8 mouse cellular contexts compared by ENCODE assay signal in genomic region chr3:108554111-108554561, GRCm38 (mm10). TPM values are rescaled to one million over a fixed set of nuclear protein-coding genes. Genes with fewer than 3 reads are reported as not detected.
DNase-seq lines count a peak whose midpoint lies in the region; ATAC-seq and TF ChIP-seq lines count a peak whose summit lies in the region.

No protein-coding gene starts in this region.

- intact Hi-C loops in heart, postnatal 25 days (cut with DNase I): no loop called here

- no peak for DNase-seq in heart, postnatal 25 days (ENCODE audit: low spot score)
- peak; percentile 24 for DNase-seq in c-Kit-positive CD71-negative TER-119-negative erythroid progenitor cells, embryonic 14.5 days (ENCODE audit: low read depth)
- DNase-seq in ovary, adult 18-20 months (ENCODE audit: low spot score): no peak

- WGBS in heart, embryonic 14.5 days: under 1% methylated on average over 36 of the region's 42 CpGs
- under 1% methylated on average over 42 of the region's 42 CpGs for WGBS in hindbrain, embryonic 12.5 days
- under 1% methylated on average over 40 of the region's 42 CpGs for WGBS in lung, embryonic 16.5 days
- under 1% methylated on average over 42 of the region's 42 CpGs for WGBS in stomach, embryonic 16.5 days

- peak overlapping the region; percentile 99 for H3K9ac ChIP-seq in heart, embryonic 14.5 days (ENCODE audit: low read length)
- H3K9ac ChIP-seq in hindbrain, embryonic 12.5 days: peak overlapping the region; percentile 98
- peak overlapping the region; percentile 99 for H3K9ac ChIP-seq in lung, embryonic 16.5 days (ENCODE audit: low read length)
- peak overlapping the region; percentile 96 for H3K9ac ChIP-seq in stomach, embryonic 16.5 days (ENCODE audit: low read length)

- H3K9me3 ChIP-seq in heart, embryonic 14.5 days (ENCODE audit: control insufficient read depth, low read length): no peaks in the 10 kb centered on the region
- no peaks in the 10 kb centered on the region for H3K9me3 ChIP-seq in E14TG2a.4 (ENCODE audit: low read length)
- H3K9me3 ChIP-seq in hindbrain, embryonic 12.5 days (replicated peaks): no peaks in the 10 kb centered on the region
- H3K9me3 ChIP-seq in lung, embryonic 16.5 days (ENCODE audit: control insufficient read depth, low read length): no peaks in the 10 kb centered on the region
- no peaks in the 10 kb centered on the region for H3K9me3 ChIP-seq in stomach, embryonic 16.5 days (replicated peaks; ENCODE audit: control insufficient read depth, low read length)

- H3K27me3 ChIP-seq in heart, embryonic 14.5 days (ENCODE audit: control insufficient read depth, insufficient read depth, low read length): no peaks in the 10 kb centered on the region
- no peaks in the 10 kb centered on the region for H3K27me3 ChIP-seq in E14TG2a.4 (ENCODE audit: insufficient read depth, low read length)
- no peaks in the 10 kb centered on the region for H3K27me3 ChIP-seq in hindbrain, embryonic 12.5 days
- no peaks in the 10 kb centered on the region for H3K27me3 ChIP-seq in lung, embryonic 16.5 days (ENCODE audit: control insufficient read depth, insufficient read depth, low read depth, low read length)
- no peaks in the 10 kb centered on the region for H3K27me3 ChIP-seq in stomach, embryonic 16.5 days (ENCODE audit: control insufficient read depth, insufficient read depth, low read length)

- peak; percentile 34 for ATAC-seq in heart, embryonic 14.5 days (ENCODE audit: insufficient number of reproducible peaks, insufficient read depth, low FRiP score, low read depth)
- peak; percentile 78 for ATAC-seq in hindbrain, embryonic 12.5 days (ENCODE audit: low FRiP score)
- peak; percentile 69 for ATAC-seq in lung, embryonic 16.5 days (ENCODE audit: low read depth)
- ATAC-seq in stomach, embryonic 16.5 days (ENCODE audit: insufficient read depth, low FRiP score): peak; percentile 62

- no peak for TF ChIP-seq CTCF in E14TG2a.4 (conservative IDR thresholded peaks at IDR 0.05; ENCODE audit: low read length)

- H3K4me1 ChIP-seq in heart, embryonic 14.5 days (ENCODE audit: control insufficient read depth in 2 of 2, insufficient read depth in 2 of 2, low read length in 2 of 2): peaks cover 0 to 3% of the 10 kb centered on the region in 2 experiments; a peak in 1 of 4 replicates
- H3K4me1 ChIP-seq in E14TG2a.4 (replicated peaks; ENCODE audit: low read depth, low read length): peaks cover 23% of the 10 kb centered on the region
- peaks cover 5% of the 10 kb centered on the region for H3K4me1 ChIP-seq in hindbrain, embryonic 12.5 days
- H3K4me1 ChIP-seq in lung, embryonic 16.5 days (replicated peaks; ENCODE audit: control insufficient read depth, insufficient read depth, low read length): peaks cover 5% of the 10 kb centered on the region
- H3K4me1 ChIP-seq in stomach, embryonic 16.5 days (ENCODE audit: control insufficient read depth, insufficient read depth, low read length): peaks cover 7% of the 10 kb centered on the region; the same call in 1 of the 2 replicates

- peak overlapping the region; percentile 23 to 86 for H3K27ac ChIP-seq in heart, embryonic 14.5 days (replicated peaks in 1 of 2; ENCODE audit: control insufficient read depth in 1 of 2, insufficient read depth in 1 of 2, low read depth in 2 of 2, low read length in 2 of 2)
- H3K27ac ChIP-seq in hindbrain, embryonic 12.5 days: peak overlapping the region; percentile 92
- peak overlapping the region; percentile 83 for H3K27ac ChIP-seq in lung, embryonic 16.5 days (ENCODE audit: low read length)
- peak overlapping the region; percentile 80 for H3K27ac ChIP-seq in stomach, embryonic 16.5 days (ENCODE audit: low read length)

- H3K4me3 ChIP-seq in heart, embryonic 14.5 days (ENCODE audit: control insufficient read depth in 1 of 2, insufficient read depth in 1 of 2, low read depth in 1 of 2, low read length in 2 of 2): peak overlapping the region; percentile 60 to 93
- peak overlapping the region; percentile 91 for H3K4me3 ChIP-seq in E14TG2a.4 (replicated peaks; ENCODE audit: low read length)
- H3K4me3 ChIP-seq in hindbrain, embryonic 12.5 days: peak overlapping the region; percentile 87
- peak overlapping the region; percentile 76 for H3K4me3 ChIP-seq in lung, embryonic 16.5 days (ENCODE audit: low read length)
- peak overlapping the region; percentile 75 for H3K4me3 ChIP-seq in stomach, embryonic 16.5 days (replicated peaks; ENCODE audit: low read length)

- H3K4me2 ChIP-seq in heart, embryonic 14.5 days (ENCODE audit: low read length): peak overlapping the region; percentile 92
- H3K4me2 ChIP-seq in hindbrain, embryonic 12.5 days (replicated peaks): peak overlapping the region; percentile 73
- peak overlapping the region; percentile 83 for H3K4me2 ChIP-seq in lung, embryonic 16.5 days (ENCODE audit: low read depth, low read length)
- peak overlapping the region; percentile 65 for H3K4me2 ChIP-seq in stomach, embryonic 16.5 days (ENCODE audit: low read depth, low read length)

- H3K36me3 ChIP-seq in heart, embryonic 14.5 days (ENCODE audit: control insufficient read depth, insufficient read depth, low read length): peaks cover 25% of the 10 kb centered on the region
- H3K36me3 ChIP-seq in E14TG2a.4 (ENCODE audit: insufficient read depth, low read length): peaks cover 22% of the 10 kb centered on the region
- peaks cover 22% of the 10 kb centered on the region for H3K36me3 ChIP-seq in hindbrain, embryonic 12.5 days
- peaks cover 17% of the 10 kb centered on the region for H3K36me3 ChIP-seq in lung, embryonic 16.5 days (ENCODE audit: control insufficient read depth, insufficient read depth, low read length)
- peaks cover 14% of the 10 kb centered on the region for H3K36me3 ChIP-seq in stomach, embryonic 16.5 days (ENCODE audit: control insufficient read depth, insufficient read depth, low read length)

RNA-seq across cellular contexts. Expression of gene Tmem167b, which starts 8.1 kb away (rescaled TPM):
- 32.1 and 35.6 TPM in 2 replicates for polyA plus RNA-seq in heart, embryonic 14.5 days (2014; fragmentation: Nextera tagmentation; extraction: Ambion mirVana)
- 10 to 100 TPM; 24.5 to 25.4 TPM for total RNA-seq in heart, postnatal 25 days (2021)
- polyA plus RNA-seq in hindbrain, embryonic 12.5 days (2016; fragmentation: Nextera tagmentation; extraction: Ambion mirVana): 60.3 and 66.8 TPM in 2 replicates
- polyA plus RNA-seq in lung, embryonic 16.5 days (2015; fragmentation: Nextera tagmentation; extraction: Ambion mirVana): 45.1 and 46.4 TPM in 2 replicates
- 45.6 and 47.3 TPM in 2 replicates for polyA plus RNA-seq in stomach, embryonic 16.5 days (2015; fragmentation: Nextera tagmentation; extraction: Ambion mirVana)

RNA-seq across cellular contexts. Expression of gene Taf13, which starts 17.4 kb away (rescaled TPM):
- polyA plus RNA-seq in heart, embryonic 14.5 days (2014; fragmentation: Nextera tagmentation; extraction: Ambion mirVana): 23.3 and 24.8 TPM in 2 replicates
- 10 to 100 TPM; 16.4 to 17.0 TPM for total RNA-seq in heart, postnatal 25 days (2021)
- polyA plus RNA-seq in hindbrain, embryonic 12.5 days (2016; fragmentation: Nextera tagmentation; extraction: Ambion mirVana): 66.0 and 70.5 TPM in 2 replicates
- polyA plus RNA-seq in lung, embryonic 16.5 days (2015; fragmentation: Nextera tagmentation; extraction: Ambion mirVana): 45.5 and 46.0 TPM in 2 replicates
- polyA plus RNA-seq in stomach, embryonic 16.5 days (2015; fragmentation: Nextera tagmentation; extraction: Ambion mirVana): 47.1 and 47.7 TPM in 2 replicates

RNA-seq across cellular contexts. Expression of gene 5330417C22Rik, which starts 17.8 kb away (rescaled TPM):
- 0.73 and 0.80 TPM in 2 replicates for polyA plus RNA-seq in heart, embryonic 14.5 days (2014; fragmentation: Nextera tagmentation; extraction: Ambion mirVana)
- under 1 TPM; 0.05 to 0.17 TPM for total RNA-seq in heart, postnatal 25 days (2021)
- polyA plus RNA-seq in hindbrain, embryonic 12.5 days (2016; fragmentation: Nextera tagmentation; extraction: Ambion mirVana): 3.1 and 5.9 TPM in 2 replicates
- polyA plus RNA-seq in lung, embryonic 16.5 days (2015; fragmentation: Nextera tagmentation; extraction: Ambion mirVana): 19.6 and 22.3 TPM in 2 replicates
- 35.4 and 36.3 TPM in 2 replicates for polyA plus RNA-seq in stomach, embryonic 16.5 days (2015; fragmentation: Nextera tagmentation; extraction: Ambion mirVana)

RNA-seq across cellular contexts. Expression of gene 1700013F07Rik, which starts 20.2 kb away (rescaled TPM):
- not detected in 2 replicates for polyA plus RNA-seq in heart, embryonic 14.5 days (2014; fragmentation: Nextera tagmentation; extraction: Ambion mirVana)
- total RNA-seq in heart, postnatal 25 days (2021): not detected
- polyA plus RNA-seq in hindbrain, embryonic 12.5 days (2016; fragmentation: Nextera tagmentation; extraction: Ambion mirVana): 1.2 and 2.2 TPM in 2 replicates
- 3.1 and 5.0 TPM in 2 replicates for polyA plus RNA-seq in lung, embryonic 16.5 days (2015; fragmentation: Nextera tagmentation; extraction: Ambion mirVana)
- not detected in 2 replicates for polyA plus RNA-seq in stomach, embryonic 16.5 days (2015; fragmentation: Nextera tagmentation; extraction: Ambion mirVana)

RNA-seq across cellular contexts. Expression of gene Wdr47, which starts 36.9 kb away (rescaled TPM):
- 8.0 and 10.0 TPM in 2 replicates for polyA plus RNA-seq in heart, embryonic 14.5 days (2014; fragmentation: Nextera tagmentation; extraction: Ambion mirVana)
- total RNA-seq in heart, postnatal 25 days (2021): 1 to 10 TPM; 7.4 to 9.7 TPM
- polyA plus RNA-seq in hindbrain, embryonic 12.5 days (2016; fragmentation: Nextera tagmentation; extraction: Ambion mirVana): 66.8 and 72.2 TPM in 2 replicates
- polyA plus RNA-seq in lung, embryonic 16.5 days (2015; fragmentation: Nextera tagmentation; extraction: Ambion mirVana): 10.9 and 12.5 TPM in 2 replicates
- 14.3 and 14.9 TPM in 2 replicates for polyA plus RNA-seq in stomach, embryonic 16.5 days (2015; fragmentation: Nextera tagmentation; extraction: Ambion mirVana)
